Mouse (Mus musculus) megakaryocyte, embryonic 14.5 days (primary cell): ENCODE data around the gene Psmd14.

Experiments
- FLI1 ChIP-seq: IDR thresholded peaks from 2 replicates; pipeline ENCODE4 v1.6.1; 2012; ENCODE audit warnings: low read length, inconsistent platforms, mixed read lengths
- GATA1 ChIP-seq: IDR thresholded peaks from 3 replicates; pipeline ENCODE4 v1.6.1; 2012; ENCODE audit warnings: mixed read lengths, low read length, inconsistent platforms, borderline replicate concordance

DNA sequence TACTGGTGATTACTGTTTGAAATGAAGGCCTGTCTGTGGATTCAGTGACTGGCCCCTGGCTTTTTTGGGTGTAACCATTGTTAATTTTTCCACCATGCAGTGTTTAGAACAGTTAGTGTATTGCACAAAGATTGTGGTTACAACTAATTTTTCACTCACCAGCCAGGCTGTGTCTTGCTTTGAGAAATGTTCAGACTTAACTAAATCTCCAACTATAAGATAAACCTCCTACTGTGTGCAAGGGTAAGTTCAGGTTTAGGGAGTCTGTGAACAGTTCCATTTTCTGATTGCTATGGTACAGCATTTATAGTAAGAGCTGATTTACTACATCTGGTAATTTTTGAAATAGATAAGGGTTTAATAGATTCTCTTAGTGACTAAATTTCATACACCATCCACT, 69.3 kb downstream of the Psmd14 start:
- TF ChIP-seq FLI1 (no peak), GATA1 (no peak)
